12 mouse cellular contexts compared by ENCODE assay signal in the genomic region with DNA sequence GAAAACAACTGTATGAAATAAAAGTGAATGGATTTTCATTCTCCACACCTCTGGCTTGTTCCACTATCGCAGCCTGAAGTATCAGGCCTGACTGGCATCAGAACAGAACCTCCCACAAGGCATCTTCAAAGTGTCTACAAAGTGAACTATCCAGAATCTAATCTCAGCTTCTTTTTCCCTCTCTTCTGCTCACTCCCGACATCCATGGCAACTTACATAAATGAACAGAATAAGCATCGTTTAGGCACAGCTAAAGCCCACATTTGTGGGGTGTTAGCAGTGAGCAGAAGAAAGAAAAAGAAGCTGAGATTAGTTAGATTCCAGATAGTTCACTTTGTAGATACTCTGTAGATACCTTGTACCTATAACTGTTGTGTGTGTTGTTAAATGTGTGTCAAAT.
"Had no signal": no experiment of that assay in that cellular context is flagged by ENCODE, and none has a peak within 500 bp of the region (broad histone marks: within the 10 kb centered on the region; RNA-seq: fewer than 3 reads in every experiment).

No protein-coding gene starts in this region.

- DNase-seq: lung, adult 18-20 months; lung, embryonic 14.5 days; lung, postnatal 10 days; lung, postnatal 4 days; midbrain, embryonic 14.5 days; retina, postnatal 1 day; right cerebral cortex, postnatal 25 days; right cerebral cortex, postnatal 4 days; spleen, adult 18-20 months; thymus, adult 2 months; thymus, postnatal 25 days; thymus, postnatal 4 days had no signal
